Mouse (Mus musculus) adrenal gland, postnatal 10 days (tissue): ENCODE results near the gene Epyc. TPM values are rescaled to one million over a fixed set of nuclear protein-coding genes. Genes with fewer than 3 reads are reported as not detected.
"Not testable (repeated sequence)": the region's sequence is repeated elsewhere in the genome, so short reads cannot be mapped to it uniquely, and the experiment has no call there.

Experiments used
- DNase-seq: peaks from one replicate; pipeline ENCODE4 v3.0.0; 2021; ENCODE audit warnings: mixed read lengths
- total RNA-seq, 2 experiments: library from RNA; stranded (reverse); gene quantifications; 2 replicates each; pipeline ENCODE4 v1.2.3; 2021

The Epyc gene
- total RNA-seq, 2 experiments from 2014 or later, result 0.36 to 0.79 TPM

- no peak for DNase-seq
These were observed 70.7 kb downstream of the Epyc start for GRCm38 (mm10) chr10:97714584-97714983.

GRCm38 (mm10) chr10:97715289-97715906, 71.5 kb downstream of the Epyc start:
- no peak for DNase-seq

- DNase-seq, result no peak
These were observed 73.4 kb downstream of the Epyc start for GRCm38 (mm10) chr10:97717233-97717632.

DNA sequence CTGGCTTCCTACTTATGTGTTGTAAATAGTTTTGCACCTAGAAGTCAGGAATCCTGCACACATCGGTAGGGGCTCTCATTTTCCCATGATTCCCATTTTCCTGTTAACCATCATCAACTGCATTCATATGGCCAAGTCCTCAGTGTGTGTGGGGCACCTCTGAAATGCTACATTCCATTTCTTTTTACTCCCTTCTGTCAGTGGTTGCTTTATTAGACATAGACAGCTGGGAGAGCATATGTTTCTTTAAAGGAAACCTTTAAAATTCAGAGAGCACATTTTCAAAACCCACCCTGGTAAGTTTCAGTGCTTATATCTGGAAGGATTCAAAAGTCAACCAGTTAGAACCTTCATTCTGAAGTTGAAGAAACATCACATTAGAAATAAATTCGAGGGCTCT, 74.2 kb downstream of the Epyc start:
- no peak for DNase-seq

- peak; percentile 2 for DNase-seq
These were observed 76.8 kb downstream of the Epyc start for GRCm38 (mm10) chr10:97720625-97721024.

DNA sequence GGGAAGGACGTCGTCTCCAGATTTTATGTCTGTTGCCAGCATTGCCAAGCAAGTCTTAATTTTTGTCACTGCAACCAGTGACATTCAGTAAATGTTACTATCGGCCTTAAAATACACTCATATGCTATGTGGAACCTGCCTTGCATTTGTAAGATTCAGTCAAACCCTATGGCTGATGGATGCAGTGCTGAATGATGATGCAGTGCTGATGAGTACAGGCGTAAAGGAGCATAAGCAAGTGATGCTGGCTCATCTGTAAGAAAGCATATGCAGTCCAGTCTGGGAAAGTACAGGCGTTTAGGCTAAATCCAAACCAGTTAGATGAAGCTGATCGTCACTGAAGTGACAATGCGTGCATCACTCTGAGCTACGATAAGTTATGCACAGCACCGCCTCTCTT, 78.8 kb downstream of the Epyc start:
- DNase-seq, result no peak

GRCm38 (mm10) chr10:97725929-97726328, 82.1 kb downstream of the Epyc start:
- DNase-seq, result no peak

DNA sequence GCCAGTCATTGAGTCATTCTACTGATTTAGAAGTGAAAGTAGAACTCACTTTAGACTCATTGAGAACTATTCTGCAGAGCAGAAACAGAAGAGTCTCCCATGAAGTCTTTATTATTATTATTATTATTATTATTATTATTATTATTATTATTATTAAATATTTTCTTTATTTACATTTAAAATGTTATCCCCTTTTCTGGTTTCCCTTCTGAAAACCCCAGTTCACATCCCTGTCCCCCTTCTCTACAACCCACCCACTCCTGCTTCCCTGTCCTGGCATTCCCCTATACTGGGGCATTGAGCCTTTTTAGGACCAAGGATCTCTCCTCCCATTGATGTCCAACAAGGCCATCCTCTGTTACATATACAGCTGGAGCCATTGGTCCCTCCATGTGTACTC, 82.8 kb downstream of the Epyc start, which contains the start of gene C030005K15Rik:
Gene C030005K15Rik (minus strand): TSS at position 101 of the 400 bp plus-strand sequence.
- DNase-seq, result not testable (repeated sequence)

Other genes starting within 250 kb of the Epyc start
- 100 to 1,000 TPM; 277 to 311 TPM for gene Dcn, start 164.5 kb upstream of the Epyc start, total RNA-seq
- 10 to 100 TPM; 51.3 to 56.9 TPM for gene Lum, start 78.9 kb upstream of the Epyc start, total RNA-seq
- under 1 TPM; 0.61 to 0.75 TPM for gene Kera, start 37.2 kb upstream of the Epyc start, total RNA-seq
- gene Ccer1, start 49.0 kb downstream of the Epyc start, total RNA-seq, result not detected
- not detected for gene C030005K15Rik, start 82.7 kb downstream of the Epyc start, total RNA-seq